Mouse (Mus musculus) WW6 (cell line): ENCODE data around the gene Psip1.
"Not testable (repeated sequence)": the region's sequence is repeated elsewhere in the genome, so short reads cannot be mapped to it uniquely, and the experiment has no call there.

Source experiments
- DNase-seq: peaks from one replicate; pipeline ENCODE4 v3.0.0-alpha.2; 2013; ENCODE audit warnings: low read depth, low spot score

Psip1 gene

DNA sequence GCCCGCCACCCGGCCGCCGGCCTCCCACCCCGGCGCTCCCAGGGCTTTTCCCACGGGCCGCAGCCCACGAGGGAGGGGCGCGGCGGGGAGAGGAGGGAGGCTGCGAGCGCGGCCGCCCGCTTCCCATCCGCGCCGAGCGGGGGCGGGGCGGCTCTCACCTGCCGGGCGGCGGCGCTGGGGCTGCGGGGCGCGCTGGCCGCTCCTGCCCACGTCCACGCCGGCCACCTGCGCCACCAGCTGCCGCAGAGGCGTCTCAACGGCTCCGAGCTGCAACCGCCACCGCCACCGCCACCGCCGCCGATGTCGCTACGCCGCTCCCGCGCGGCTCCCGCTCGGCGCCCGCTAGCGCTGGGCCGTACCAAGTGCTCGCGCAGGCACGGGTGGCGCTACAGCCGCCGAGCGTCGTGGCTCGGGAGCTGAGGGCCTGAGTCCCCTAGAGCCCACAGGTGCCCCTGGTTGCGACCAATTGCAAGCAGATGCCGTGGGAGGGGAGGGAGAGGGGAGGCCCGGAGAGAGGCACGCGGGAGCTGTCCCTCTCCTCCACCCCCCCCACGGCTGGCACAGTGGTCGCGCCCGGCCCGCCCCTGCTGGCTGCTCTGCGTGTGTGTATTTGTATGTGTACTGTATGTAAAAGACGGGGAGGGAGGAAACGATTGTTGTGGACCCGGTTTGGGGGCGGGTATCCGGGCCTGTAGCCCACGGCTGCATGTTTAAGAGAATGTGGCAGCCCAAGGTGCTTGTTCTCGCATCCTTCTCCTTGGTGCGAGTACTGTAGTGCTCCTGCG is at the start of gene Psip1:
TSS of gene Psip1 (minus strand) at position 343 of the 785 bp plus-strand sequence.
- DNase-seq: peak; percentile 83

DNA sequence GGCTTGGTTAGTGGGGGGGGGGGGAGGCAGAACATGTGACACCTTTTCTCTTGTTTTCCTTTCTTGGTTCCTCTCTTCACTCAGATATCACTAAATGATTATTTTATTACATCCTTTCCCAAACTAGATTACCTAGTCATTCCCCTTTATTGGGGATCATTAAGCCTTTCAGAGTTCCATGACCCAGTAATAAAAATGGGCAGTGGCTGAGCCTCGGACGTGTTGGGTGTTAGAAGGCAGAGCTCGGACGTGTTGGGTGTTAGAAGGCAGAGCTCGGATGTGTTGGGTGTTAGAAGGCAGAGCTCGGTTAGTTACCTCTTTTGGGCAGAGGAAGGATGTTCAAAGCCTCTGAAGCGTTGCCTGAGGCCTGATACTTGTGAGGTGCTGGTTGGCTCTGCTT is 47.8 kb upstream of the Psip1 start:
- DNase-seq: no peak

DNA sequence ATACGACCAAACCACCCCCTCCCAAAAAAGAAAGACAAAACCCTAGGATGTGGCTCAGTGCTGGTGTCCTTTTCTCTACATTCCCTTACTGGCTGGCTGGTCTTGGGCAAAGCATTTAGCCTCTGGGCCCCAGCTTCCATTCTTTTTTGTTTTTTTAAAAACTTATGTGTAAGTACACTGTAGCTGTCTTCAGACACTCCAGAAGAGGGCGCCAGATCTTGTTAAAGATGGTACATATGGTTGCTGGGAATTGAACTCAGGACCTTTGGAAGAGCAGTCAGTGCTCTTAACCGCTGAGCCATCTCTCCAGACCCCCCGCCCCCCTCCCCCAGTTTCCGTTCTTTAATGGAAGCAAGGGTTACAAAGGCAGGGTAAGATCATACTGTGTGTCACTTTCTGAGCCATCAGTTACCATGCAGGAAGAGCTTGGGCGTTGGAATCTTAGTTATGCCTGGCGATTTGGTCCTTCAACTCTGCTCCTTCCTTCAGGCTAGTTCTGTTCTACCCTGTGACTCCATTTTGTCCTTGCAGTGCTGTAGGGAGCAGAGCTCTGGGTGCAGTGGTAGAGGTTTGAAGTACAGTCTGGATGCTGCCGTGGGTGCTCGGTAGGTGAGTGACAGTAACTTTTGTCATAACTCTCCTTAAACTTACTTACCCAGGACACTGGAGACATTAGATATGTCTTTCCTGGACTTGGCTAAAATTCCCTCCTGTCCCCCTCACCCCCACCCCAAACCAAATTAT is 47.1 kb upstream of the Psip1 start:
- no peak for DNase-seq

DNA sequence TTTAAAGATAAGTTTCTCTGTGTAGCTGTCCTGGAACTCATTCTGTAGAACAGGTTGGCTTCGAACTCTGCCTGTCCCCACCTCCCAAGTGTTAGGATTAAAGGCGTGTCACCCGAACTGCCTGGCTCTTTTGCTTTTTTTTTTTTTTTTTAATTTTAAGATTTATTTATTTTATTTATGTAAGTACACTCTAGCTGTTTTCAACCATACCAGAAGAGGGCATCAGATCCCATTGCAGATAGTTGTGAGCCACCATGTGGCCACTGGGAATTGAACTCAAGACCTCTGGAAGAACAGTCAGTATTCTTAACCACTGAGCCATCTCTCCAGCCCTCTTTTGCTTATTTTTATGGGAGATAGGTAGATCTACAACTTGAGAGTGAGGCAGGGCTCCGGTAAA is 43.8 kb upstream of the Psip1 start:
- not testable (repeated sequence) for DNase-seq

DNA sequence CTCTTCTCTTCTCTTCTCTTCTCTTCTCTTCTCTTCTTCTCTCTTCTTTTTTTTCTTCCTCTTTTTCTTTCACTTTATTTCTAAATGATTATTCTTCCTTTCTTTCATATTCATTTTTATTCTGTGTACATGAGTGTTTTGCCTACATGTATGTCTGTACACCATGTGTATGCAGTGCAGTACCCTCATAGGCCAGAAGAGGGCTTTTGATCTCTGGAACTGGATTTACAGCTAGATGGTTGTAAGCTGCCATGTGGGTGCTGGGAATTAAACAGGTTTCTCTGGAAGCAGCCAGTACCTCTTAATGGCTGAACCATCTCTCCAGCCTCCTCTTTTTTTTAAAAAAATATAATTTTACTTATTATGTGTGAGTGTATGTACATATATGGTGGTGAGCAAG is 41.7 kb upstream of the Psip1 start:
- DNase-seq: peak; percentile 62

DNA sequence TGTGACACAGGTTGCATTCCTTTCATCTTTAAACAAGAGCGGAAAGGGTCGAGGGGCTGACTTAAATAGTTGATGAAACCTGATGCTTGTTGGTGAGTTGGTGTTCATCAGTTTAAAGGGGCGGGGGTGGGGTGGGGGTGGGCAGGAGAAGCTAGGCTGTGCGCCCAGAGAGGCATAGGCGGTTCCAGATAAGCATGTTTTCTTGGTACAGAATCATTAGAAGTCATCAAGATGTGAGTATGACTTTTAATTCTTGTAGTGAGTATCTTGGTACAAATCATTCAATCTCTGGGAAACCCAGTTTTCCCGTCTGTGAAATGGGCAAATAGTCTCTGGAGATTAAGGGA is 40.7 kb upstream of the Psip1 start:
- no peak for DNase-seq

DNA sequence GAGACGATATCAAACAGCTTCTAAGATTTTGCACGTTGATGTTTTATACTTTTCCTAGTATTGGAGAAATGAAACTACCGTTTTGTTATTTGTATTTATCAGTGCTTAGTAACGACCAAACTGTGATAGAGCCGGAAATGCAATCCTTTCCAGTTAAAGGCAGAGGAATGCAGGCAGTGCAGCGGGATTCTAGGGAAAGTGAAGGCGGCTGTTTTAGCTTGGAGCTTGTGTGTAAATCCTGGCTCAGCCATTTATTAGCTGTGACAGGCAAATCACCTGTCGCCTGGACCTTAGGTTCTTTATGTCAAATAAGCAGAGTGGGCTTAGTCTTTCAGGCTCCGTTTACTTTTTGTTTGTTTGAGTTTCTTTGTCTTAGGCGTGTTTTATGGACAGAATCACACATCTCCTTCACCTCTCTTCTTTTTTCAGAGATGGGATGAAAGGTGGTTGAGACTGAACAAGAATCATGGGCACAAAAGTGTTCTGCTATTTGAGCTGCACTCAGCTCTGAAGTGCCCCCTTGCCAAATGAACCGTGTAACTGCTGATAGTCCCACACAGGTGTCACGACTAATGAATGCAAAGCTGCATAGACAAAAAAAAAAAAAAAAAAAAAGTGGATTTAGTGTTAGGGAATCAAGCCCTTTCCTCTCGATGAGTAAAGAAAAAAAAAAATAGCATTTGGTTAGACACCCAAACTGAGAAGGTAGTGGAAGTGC is 40.2 kb upstream of the Psip1 start:
- no peak for DNase-seq

DNA sequence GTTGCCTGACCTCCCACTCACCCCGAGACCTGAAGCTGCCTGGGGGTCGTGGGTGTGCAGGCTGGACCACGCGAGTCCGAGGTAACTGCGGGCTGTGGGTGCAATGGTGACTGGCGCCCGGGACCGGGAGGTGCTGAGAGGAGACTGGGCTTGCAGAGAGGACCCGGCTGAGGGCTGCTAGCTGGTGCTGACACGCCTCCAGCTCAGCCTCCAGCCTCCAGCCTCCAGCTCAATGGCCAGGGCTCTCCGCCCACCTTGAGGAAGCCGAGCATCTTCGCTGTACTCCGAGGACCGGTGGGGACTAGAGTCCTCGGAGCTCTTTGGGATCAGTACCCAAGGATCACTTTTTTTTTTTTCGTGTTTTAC is 39.4 kb upstream of the Psip1 start:
- DNase-seq: no peak

DNA sequence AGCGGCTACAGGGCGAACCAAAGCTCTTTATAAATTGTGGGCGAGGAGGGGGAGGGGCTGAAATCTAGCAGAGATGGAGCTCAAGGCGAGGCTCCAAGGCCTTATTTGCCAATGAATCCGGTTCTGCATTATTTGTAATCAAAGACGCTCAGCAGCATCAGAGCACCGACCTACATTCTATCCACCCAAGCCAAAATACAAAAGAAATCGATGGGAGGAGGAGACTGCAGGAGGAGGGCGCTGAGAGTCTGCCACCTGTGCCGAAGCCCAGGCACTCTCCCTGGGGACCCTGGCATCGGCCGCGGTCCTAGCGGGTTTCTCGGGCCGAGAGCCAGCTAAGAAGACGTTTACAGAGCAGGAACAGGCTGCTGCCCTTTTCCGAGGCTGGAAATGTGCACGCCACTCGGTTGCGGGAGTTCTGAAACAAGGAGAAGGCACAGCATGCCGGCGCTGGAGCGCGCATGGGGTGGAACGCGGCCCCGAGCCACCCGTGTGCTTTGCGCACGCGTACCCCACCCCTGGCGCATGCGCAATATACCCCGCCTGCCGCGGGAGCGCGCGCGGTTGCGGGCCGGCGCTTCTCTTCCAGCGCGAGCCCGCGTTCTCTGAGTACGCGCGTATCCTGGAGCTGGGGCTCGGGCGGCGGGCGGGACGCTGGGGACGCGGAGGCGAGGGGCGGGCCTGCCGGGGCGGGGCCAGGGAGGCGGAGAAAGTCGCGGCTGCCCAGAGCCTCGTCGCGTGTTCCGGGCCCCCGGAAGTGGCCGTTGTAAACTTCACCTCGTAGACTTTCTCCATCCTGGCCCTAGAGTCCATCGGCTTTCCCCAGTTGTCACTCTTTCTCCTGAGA is 38.8 kb upstream of the Psip1 start, which contains the start of gene Ccdc171:
TSS of gene Ccdc171 (plus strand) at position 703 of the 847 bp plus-strand sequence.
- DNase-seq: peak; percentile 89

DNA sequence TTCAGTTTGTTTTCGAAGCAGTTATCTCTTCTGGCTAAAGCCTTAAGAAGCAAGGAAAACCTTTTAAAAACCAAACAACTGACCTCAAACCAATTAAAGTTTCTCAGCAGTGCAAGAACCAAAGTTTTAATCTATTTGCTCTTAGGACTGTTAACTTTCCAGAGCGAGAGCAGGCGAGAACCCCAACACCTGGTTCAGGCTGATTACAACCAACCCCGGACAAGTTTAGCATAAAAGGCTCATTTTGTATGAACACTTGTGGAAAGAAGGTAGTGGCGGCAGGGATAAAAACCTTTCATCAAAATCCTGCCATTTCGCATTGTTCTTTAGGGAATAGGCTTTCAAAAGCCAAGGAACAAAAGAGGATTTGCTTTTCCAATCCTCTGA is 38.2 kb upstream of the Psip1 start:
- no peak for DNase-seq

DNA sequence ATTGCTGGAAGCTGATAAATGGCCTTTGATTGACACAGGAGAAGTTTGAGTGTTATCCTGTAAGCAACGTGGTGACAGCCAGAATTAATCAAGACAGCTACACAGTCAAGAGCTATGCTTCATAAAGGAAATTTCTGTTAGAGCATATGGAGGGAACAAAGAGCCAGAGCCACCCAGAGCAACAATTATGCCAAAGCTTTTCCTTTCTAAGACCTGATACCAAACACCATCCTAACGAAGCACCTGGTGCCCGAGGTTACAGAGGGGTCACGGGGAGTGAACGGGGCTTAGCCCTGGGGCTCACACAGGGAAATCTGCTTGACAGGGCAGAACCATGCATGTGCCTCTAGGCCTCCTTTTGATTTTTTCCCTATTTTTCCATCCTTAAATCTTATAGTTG is 35.8 kb upstream of the Psip1 start:
- DNase-seq: no peak

DNA sequence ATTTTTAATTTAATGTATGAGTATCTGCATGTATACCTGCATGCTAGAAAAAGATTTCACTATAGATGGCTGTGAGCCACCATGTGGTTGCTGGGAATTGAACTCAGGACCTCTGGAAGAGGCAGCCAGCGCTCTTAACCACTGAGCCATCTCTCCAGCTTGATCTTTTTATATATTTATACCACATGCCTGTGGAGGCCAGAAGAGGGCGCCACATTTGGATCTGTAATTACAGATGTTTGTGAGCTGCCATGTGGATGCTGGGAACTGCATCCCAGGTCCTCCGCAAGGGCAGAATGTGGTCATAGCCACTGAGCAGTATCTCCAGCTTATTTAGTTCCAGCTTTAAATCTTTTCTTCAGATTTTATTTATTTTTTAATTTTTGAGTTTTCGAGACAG is 34.0 kb upstream of the Psip1 start:
- peak; percentile 55 for DNase-seq

DNA sequence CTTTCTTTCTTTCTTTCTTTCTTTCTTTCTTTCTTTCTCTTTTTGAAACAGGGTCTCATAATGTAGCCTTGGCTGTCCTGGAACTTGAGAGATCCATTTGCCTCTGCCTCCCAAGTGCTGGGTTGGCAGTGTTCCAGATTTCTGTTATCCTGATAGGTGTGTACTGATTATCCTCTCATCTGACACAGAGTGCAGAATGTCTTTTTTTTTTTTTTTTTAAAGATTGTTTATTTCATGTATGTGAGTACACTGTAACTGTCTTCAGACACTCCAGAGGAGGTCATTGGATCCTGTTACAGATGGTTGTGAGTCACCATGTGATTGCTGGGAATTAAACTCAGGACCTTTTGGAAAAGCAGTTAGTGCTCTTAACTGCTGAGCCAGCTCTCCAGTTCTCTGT is 33.5 kb upstream of the Psip1 start:
- no peak for DNase-seq

DNA sequence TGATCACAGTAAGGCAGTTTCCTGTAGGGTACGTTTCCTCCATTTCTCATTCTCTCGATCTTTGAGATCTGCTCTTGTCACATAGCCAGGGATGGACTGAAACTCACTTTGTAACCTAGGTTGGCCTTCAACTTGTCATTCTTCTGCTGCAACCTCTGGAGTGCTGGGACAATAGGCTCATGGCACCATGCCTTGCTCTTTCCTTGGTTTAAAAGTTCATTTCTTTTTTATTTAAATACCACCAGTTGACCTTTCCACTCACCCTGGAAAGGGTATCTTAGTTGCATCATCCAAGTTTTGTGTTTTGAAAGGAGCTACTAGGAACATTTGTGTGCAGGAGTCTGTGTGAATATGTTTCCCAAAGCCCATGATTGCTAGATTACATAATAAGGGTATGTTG is 32.9 kb upstream of the Psip1 start:
- DNase-seq: no peak

DNA sequence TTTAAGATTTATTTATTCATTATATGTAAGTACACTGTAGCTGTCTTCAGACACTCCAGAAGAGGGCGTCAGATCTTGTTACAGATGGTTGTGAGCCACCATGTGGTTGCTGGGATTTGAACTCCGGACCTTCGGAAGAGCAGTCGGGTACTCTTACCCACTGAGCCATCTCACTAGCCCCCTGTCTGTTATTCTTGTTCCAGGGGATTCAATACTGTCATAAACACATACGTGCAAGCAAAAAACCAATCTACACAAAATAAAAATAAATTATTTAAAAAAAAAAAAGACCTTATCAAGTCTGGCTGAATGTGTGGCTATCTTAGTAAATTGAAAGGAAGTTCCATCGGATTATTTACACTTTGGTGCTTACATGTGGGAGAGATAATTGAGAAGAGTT is 29.9 kb upstream of the Psip1 start:
- not testable (repeated sequence) for DNase-seq

DNA sequence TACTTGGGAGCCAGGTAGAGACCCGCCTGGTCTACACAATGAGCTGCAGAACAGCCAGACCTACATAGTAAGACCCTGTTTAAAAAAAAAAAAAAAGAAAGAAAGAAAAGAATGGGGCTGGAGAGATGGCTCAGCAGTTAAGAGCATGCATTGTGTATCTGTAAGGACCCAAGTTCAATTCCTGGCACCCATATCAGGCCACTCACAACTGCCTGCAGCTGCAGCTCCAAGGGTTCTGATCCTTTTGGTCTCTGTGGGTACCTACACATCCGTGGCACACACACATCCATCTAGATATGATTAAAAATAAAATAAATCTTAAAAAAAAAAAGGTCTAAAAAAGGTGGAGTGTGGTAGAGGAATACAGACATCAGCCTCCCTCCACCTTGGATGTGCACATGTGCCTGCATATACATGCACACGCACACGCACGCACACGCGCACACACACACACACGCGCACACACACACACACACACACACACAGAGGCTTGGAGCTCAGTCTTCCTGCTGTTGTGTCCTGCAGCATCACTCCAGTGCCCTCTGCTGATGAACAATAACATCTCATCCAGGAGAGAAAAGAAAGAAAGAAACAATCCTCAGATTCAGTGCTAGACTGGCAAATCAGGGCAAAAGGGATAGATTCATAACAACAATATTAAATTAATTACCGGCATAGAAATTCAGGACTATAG is 28.9 kb upstream of the Psip1 start:
- DNase-seq: no peak

DNA sequence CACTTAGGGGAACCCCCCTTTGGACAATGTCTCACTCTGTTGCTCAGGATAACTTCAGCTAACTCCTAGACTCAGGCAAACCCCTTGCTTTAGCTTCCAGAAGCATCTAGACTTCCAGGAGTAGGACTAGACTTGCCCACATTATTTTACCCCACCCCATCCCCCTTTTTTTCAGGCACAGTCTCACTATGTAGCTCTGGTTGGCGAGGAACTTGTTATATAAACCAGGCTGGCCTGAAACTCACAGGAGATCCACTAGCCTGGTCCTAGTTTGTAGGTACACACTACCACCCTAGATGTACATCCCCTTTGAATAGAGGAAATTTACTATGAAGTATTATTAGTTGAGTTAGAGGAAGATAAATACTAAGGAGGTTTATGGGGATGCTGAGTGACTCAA is 27.9 kb upstream of the Psip1 start:
- no peak for DNase-seq

DNA sequence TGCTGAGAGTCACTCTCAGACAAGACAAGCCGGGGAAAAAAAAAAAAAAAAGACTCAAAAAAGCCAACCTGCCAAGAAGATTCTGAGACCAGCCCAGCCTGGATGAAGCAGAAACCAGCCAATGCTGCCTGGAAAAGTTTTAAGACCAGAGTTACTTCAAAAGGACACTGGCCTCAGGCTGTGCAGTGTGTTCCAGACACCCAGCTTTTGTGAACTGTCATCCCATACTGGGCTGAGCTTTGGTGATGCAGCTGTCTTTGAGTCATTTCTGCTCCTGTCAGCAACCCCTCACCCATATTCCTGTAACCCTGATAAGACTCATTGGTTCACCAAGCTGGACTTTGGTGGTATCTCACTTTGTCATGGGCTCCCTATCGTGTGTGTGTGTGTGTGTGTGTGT is 26.4 kb upstream of the Psip1 start:
- no peak for DNase-seq

DNA sequence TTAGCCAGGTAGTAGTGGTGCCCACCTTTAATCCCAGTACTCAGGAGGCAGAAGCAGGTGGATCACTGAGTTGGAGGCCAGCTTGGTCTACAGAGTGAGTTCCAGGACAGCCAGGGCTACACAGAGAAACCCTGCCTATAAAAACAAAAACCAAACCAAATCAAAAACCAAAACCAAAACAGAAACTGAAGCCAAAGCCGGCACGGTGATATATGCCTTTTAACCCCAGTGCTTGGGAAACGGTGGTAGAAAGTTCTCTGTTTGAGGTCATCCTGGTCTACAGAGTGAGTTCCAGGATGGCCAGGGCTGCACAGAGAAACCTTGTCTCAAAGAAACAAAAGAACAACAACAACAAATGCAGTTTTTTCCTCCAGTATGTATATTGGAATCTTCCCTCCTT is 26.0 kb upstream of the Psip1 start:
- no peak for DNase-seq

DNA sequence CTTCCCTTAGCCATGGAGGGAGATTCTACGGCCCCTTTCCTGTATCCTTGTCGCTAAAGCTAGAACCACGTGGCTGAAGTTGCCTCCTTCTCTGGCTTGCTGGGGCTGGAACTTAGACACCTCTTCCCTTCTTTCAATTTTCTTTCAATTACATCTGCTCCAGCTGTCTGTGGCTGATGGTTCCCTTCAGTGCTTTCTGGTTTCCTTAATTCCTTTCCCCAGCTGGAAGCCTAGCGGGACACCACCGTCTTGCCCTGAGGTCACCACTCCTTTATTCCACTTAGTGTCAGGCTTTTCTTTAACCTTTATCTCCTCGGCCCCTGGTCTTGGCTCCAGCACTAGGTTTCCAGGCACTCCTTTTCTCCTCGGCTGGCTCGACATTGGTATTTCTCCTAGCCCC is 24.8 kb upstream of the Psip1 start:
- DNase-seq: no peak

DNA sequence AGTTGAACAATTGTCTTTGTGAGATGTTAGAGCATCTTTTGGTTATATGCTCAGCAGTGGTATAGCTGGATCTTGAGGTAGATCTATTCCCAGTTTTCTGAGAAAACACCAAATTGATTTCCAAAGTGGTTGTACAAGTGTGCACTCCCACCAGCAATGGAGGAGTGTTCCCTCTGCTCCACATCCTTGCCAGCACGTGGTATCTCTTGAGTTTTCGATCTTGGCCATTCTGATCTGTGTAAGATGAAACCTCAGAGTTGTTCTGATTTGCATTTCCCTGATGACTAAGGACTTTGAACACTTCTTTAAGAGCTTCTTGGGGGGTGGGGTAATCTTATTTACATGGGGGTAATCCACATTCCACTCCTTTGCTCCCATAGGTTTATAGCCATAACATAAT is 23.3 kb upstream of the Psip1 start:
- no peak for DNase-seq
